Mouse (Mus musculus): ENCODE measurements around the gene Sh3bp4. TPM values are rescaled to one million over a fixed set of nuclear protein-coding genes. Genes with fewer than 3 reads are reported as not detected.

Gene Sh3bp4
- total and polyA plus RNA-seq, 3 experiments: 13.7 to 21.3 (median 16.4) TPM

- DNase-seq: no peak
Measured at GRCm38 (mm10) chr1:89184839-89185238, 114.6 kb downstream of the Sh3bp4 start.

- no peak for DNase-seq
Measured at GRCm38 (mm10) chr1:89187441-89187840, 117.2 kb downstream of the Sh3bp4 start.

- DNase-seq: no peak
Measured at GRCm38 (mm10) chr1:89188091-89188490, 117.9 kb downstream of the Sh3bp4 start.

GRCm38 (mm10) chr1:89189204-89189603 lies 119.0 kb downstream of the Sh3bp4 start:
- no peak for DNase-seq

GRCm38 (mm10) chr1:89190621-89191020 lies 120.4 kb downstream of the Sh3bp4 start:
- DNase-seq: no peak

GRCm38 (mm10) chr1:89191127-89191740 lies 121.0 kb downstream of the Sh3bp4 start:
- peak; percentile 85 for DNase-seq

- no peak for DNase-seq
Measured at GRCm38 (mm10) chr1:89192536-89193220, 122.5 kb downstream of the Sh3bp4 start.

- DNase-seq: no peak
Measured at GRCm38 (mm10) chr1:89193576-89193975, 123.4 kb downstream of the Sh3bp4 start.

- DNase-seq: peak; percentile 80
Measured at GRCm38 (mm10) chr1:89195827-89196712, 125.9 kb downstream of the Sh3bp4 start.

Measured in adrenal gland, adult 2 months (tissue).